Mouse (Mus musculus): Measurements from ENCODE around the gene Sorcs3. TPM values are rescaled to one million over a fixed set of nuclear protein-coding genes. Genes with fewer than 3 reads are reported as not detected.

Sorcs3 gene
- polyA plus RNA-seq, 1 experiment from 2014 or later = 0.08 TPM

GRCm38 (mm10) chr19:48703763-48704162 is 497.9 kb downstream of the Sorcs3 start:
- no peaks in the 10 kb centered on the region for H3K27me3 ChIP-seq (ENCODE audit: insufficient read depth, low read length)
- 71% methylated on average over 2 of the region's 2 CpGs for WGBS
- no peaks in the 10 kb centered on the region for H3K36me3 ChIP-seq (ENCODE audit: insufficient read depth)
- H3K9ac ChIP-seq = no peak overlapping the region
- H3K4me2 ChIP-seq = no peak overlapping the region
- H3K4me1 ChIP-seq (ENCODE audit: insufficient read depth) = peaks cover 4% of the 10 kb centered on the region; the same call in 1 of the 2 replicates
- DNase-seq = no peak
- no peak for ATAC-seq (ENCODE audit: insufficient read depth)
- no peak for TF ChIP-seq CTCF (IDR thresholded peaks at IDR 0.05; ENCODE audit: low read depth)
- no peaks in the 10 kb centered on the region for H3K9me3 ChIP-seq (ENCODE audit: low read depth, low read length)
- H3K4me3 ChIP-seq (ENCODE audit: low read depth, low read length) = no peak overlapping the region
- no peak overlapping the region for H3K27ac ChIP-seq (ENCODE audit: low read depth)

GRCm38 (mm10) chr19:48706267-48706923 is 500.6 kb downstream of the Sorcs3 start:
- no peak overlapping the region for H3K27ac ChIP-seq (ENCODE audit: low read depth)
- ATAC-seq (ENCODE audit: insufficient read depth) = no peak

DNA sequence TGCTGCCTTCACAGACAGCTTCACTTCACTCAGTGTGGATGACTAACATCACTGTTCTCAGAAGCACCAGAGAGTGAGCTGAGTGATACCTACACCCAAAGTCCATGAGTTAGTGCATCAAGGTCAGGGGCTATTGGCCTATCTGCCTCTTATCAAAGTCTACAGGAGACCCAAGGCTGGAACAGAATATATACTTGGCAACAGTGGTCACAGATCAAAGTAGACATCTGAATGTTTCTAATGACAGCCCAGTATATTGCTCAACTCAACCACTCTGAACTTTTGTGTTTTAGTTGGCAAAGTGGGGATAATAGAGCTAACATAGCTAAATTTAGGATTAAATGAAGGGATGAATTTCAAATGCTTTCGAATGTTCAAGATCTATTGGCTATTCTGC is 501.1 kb downstream of the Sorcs3 start:
- Histone ChIP-seq H3K9me3 (ENCODE audit: low read depth, low read length) (no peaks in the 10 kb centered on the region), H3K27ac (ENCODE audit: low read depth) (no peak overlapping the region), H3K36me3 (ENCODE audit: insufficient read depth) (no peaks in the 10 kb centered on the region), H3K4me3 (ENCODE audit: low read depth, low read length) (no peak overlapping the region), H3K27me3 (ENCODE audit: insufficient read depth, low read length) (no peaks in the 10 kb centered on the region), H3K9ac (no peak overlapping the region), H3K4me2 (no peak overlapping the region), H3K4me1 (ENCODE audit: insufficient read depth) (peaks cover 4% of the 10 kb centered on the region; the same call in 1 of the 2 replicates)
- no peak for TF ChIP-seq CTCF (IDR thresholded peaks at IDR 0.05; ENCODE audit: low read depth)
- ATAC-seq (ENCODE audit: insufficient read depth) = no peak
- WGBS = 89% methylated on average over 1 of the region's 1 CpGs
- DNase-seq = no peak

More at GRCm38 (mm10) chr19:48706267-48706923, 500.6 kb downstream of the Sorcs3 start:
- Histone ChIP-seq H3K4me3 (ENCODE audit: low read depth, low read length) (no peak overlapping the region), H3K27me3 (ENCODE audit: insufficient read depth, low read length) (no peaks in the 10 kb centered on the region), H3K9me3 (ENCODE audit: low read depth, low read length) (no peaks in the 10 kb centered on the region), H3K4me2 (no peak overlapping the region), H3K9ac (no peak overlapping the region), H3K4me1 (ENCODE audit: insufficient read depth) (peaks cover 4% of the 10 kb centered on the region; the same call in 1 of the 2 replicates), H3K36me3 (ENCODE audit: insufficient read depth) (no peaks in the 10 kb centered on the region)
- peak; percentile 41 for DNase-seq
- WGBS = 0% methylated on average over 1 of the region's 1 CpGs
- no peak for TF ChIP-seq CTCF (IDR thresholded peaks at IDR 0.05; ENCODE audit: low read depth)

DNA sequence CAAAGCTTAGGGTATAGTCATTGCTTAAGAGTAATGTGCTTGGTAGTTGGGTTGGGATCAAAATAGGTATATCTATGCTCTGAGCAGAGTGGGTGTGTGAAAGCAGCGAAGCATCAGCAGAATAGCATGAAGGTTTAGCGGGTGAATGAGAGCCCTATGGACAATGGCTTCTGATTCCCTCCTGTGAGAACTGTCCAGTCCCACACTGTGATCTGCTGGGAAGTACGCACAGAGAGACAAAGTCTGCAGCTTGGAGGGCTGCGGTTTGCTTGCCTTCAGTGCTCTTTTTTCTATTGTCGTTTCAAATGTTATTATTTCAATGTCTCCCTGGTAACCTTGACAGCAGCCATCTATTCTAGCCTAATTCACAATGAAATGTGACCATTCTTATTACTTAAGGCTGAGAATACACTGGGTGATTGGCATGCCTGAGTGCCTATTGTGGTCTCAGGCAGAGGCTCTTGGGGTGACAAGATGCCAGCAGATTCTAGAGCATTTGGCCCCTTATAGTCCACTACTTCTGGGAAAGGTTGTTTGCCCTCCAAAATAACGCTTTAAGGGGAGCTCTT is 520.1 kb downstream of the Sorcs3 start:
- no peak for TF ChIP-seq CTCF (IDR thresholded peaks at IDR 0.05; ENCODE audit: low read depth)
- no peaks in the 10 kb centered on the region for H3K36me3 ChIP-seq (ENCODE audit: insufficient read depth)
- no peak overlapping the region for H3K4me3 ChIP-seq (ENCODE audit: low read depth, low read length)
- no peak overlapping the region for H3K9ac ChIP-seq
- no peak overlapping the region for H3K27ac ChIP-seq (ENCODE audit: low read depth)
- no peaks in the 10 kb centered on the region for H3K4me1 ChIP-seq (ENCODE audit: insufficient read depth)
- DNase-seq (no peak), ATAC-seq (ENCODE audit: insufficient read depth) (no peak)
- no peaks in the 10 kb centered on the region for H3K9me3 ChIP-seq (ENCODE audit: low read depth, low read length)
- no peak overlapping the region for H3K4me2 ChIP-seq
- no peaks in the 10 kb centered on the region for H3K27me3 ChIP-seq (ENCODE audit: insufficient read depth, low read length)
- 74% methylated on average over 6 of the region's 6 CpGs for WGBS

- no peak overlapping the region for H3K27ac ChIP-seq (ENCODE audit: low read depth)
- no peak for TF ChIP-seq CTCF (IDR thresholded peaks at IDR 0.05; ENCODE audit: low read depth)
- H3K27me3 ChIP-seq (ENCODE audit: insufficient read depth, low read length) = no peaks in the 10 kb centered on the region
- H3K9me3 ChIP-seq (ENCODE audit: low read depth, low read length) = no peaks in the 10 kb centered on the region
- H3K4me3 ChIP-seq (ENCODE audit: low read depth, low read length) = no peak overlapping the region
- no peaks in the 10 kb centered on the region for H3K4me1 ChIP-seq (ENCODE audit: insufficient read depth)
- no peak overlapping the region for H3K9ac ChIP-seq
- no peak overlapping the region for H3K4me2 ChIP-seq
- ATAC-seq (ENCODE audit: insufficient read depth) (no peak), DNase-seq (no peak)
- WGBS = 47% methylated on average over 3 of the region's 3 CpGs
- no peaks in the 10 kb centered on the region for H3K36me3 ChIP-seq (ENCODE audit: insufficient read depth)
These were observed 521.2 kb downstream of the Sorcs3 start for GRCm38 (mm10) chr19:48727048-48727447.

DNA sequence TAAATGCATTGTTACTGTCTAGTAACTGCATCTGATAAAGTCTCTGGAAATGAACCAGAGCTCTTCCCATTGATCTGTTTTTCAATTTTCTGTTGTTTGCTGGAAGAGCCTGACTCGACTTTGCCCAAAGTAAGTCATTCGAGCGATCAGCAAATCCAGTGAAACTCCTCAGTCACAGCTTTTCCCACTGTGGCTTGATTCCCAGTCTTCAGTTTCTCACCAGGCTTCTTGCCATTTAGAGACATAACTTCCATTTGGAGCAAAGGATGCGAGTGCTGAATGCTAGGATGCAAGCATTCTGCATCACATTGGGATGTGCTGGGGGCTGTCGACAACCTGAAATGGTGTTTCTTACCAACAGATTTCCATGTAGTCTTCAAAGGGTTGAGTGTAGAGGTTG is 521.8 kb downstream of the Sorcs3 start:
- Histone ChIP-seq H3K4me3 (ENCODE audit: low read depth, low read length) (no peak overlapping the region), H3K27me3 (ENCODE audit: insufficient read depth, low read length) (no peaks in the 10 kb centered on the region), H3K4me1 (ENCODE audit: insufficient read depth) (no peaks in the 10 kb centered on the region), H3K27ac (ENCODE audit: low read depth) (no peak overlapping the region), H3K36me3 (ENCODE audit: insufficient read depth) (no peaks in the 10 kb centered on the region), H3K9me3 (ENCODE audit: low read depth, low read length) (no peaks in the 10 kb centered on the region), H3K9ac (no peak overlapping the region), H3K4me2 (no peak overlapping the region)
- 83% methylated on average over 5 of the region's 5 CpGs for WGBS
- no peak for ATAC-seq (ENCODE audit: insufficient read depth)
- DNase-seq = no peak
- TF ChIP-seq CTCF (IDR thresholded peaks at IDR 0.05; ENCODE audit: low read depth) = no peak

DNA sequence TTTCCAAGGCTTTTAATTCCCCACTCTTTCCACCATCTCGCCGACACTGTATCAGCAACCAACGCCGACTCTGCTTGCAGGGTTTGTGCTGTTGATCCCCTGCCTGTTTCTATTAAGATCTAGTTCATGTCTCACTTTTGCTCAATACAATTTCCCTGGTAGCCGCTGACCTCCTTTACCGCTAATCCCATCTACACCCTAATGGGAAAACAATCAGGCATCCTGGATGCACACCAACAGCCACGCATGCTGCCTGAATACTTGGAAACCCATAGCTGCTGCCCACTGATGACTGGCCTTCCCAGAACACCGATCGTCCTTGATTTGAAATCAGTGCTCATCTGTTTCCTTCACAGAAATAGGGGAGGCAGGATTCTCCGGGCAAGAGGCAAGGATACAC is 525.9 kb downstream of the Sorcs3 start:
- Histone ChIP-seq H3K4me2 (no peak overlapping the region), H3K27ac (ENCODE audit: low read depth) (no peak overlapping the region), H3K9ac (no peak overlapping the region), H3K4me3 (ENCODE audit: low read depth, low read length) (no peak overlapping the region), H3K9me3 (ENCODE audit: low read depth, low read length) (no peaks in the 10 kb centered on the region), H3K36me3 (ENCODE audit: insufficient read depth) (no peaks in the 10 kb centered on the region), H3K27me3 (ENCODE audit: insufficient read depth, low read length) (no peaks in the 10 kb centered on the region), H3K4me1 (ENCODE audit: insufficient read depth) (no peaks in the 10 kb centered on the region)
- no peak for TF ChIP-seq CTCF (IDR thresholded peaks at IDR 0.05; ENCODE audit: low read depth)
- ATAC-seq (ENCODE audit: insufficient read depth) = no peak
- 91% methylated on average over 10 of the region's 10 CpGs for WGBS
- no peak for DNase-seq
